Mouse (Mus musculus) limb, embryonic 12.5 days (tissue): Measurements from ENCODE around the gene Cdc42ep4. TPM values are rescaled to one million over a fixed set of nuclear protein-coding genes. Genes with fewer than 3 reads are reported as not detected.

ENCODE experiments used
- ATAC-seq: fragments of 200-750 bp; cut with Nextera tagmentation; 2 replicates; pipeline ENCODE4 v1.8.0; 2017; ENCODE audit warnings: low read depth, moderate TSS enrichment; ENCODE audit not compliant: insufficient number of reproducible peaks, insufficient read depth, low FRiP score, low TSS enrichment
- H3K27ac ChIP-seq: fragments of 300-500 bp; sonication (generic); 2 replicates; pipeline ENCODE4 v1.5.1; 2016; ENCODE audit warnings: mild to moderate bottlenecking, moderate library complexity
- H3K27me3 ChIP-seq: fragments of 300-500 bp; sonication (generic); 2 replicates; pipeline ENCODE4 v1.6.1; 2016; ENCODE audit warnings: mild to moderate bottlenecking, moderate library complexity
- H3K36me3 ChIP-seq: fragments of 300-500 bp; sonication (generic); 2 replicates; pipeline ENCODE4 v1.6.1; 2016; ENCODE audit warnings: mild to moderate bottlenecking, moderate library complexity
- H3K4me1 ChIP-seq: fragments of 300-500 bp; sonication (generic); replicated peaks from 2 replicates; pipeline ENCODE4 v1.6.1; 2016
- H3K4me2 ChIP-seq: fragments of 300-500 bp; sonication (generic); 2 replicates; pipeline ENCODE4 v1.6.1; 2016; ENCODE audit warnings: mild to moderate bottlenecking, moderate library complexity
- H3K4me3 ChIP-seq: fragments of 300-500 bp; sonication (generic); replicated peaks from 2 replicates; pipeline ENCODE4 v1.5.1; 2016; ENCODE audit warnings: mild to moderate bottlenecking
- H3K9ac ChIP-seq: fragments of 300-500 bp; sonication (generic); replicated peaks from 2 replicates; pipeline ENCODE4 v1.6.1; 2016; ENCODE audit warnings: mild to moderate bottlenecking, moderate library complexity
- H3K9me3 ChIP-seq: fragments of 300-500 bp; sonication (generic); 2 replicates; pipeline ENCODE4 v1.6.1; 2016; ENCODE audit warnings: mild to moderate bottlenecking, moderate library complexity
- WGBS: fragments of 180-500 bp; shearing (Covaris S2); methylation state at CpG from one replicate; pipeline ENCODE4 v1.1.7; 2016; 5-methylcytosine and 5-hydroxymethylcytosine counted together
- polyA plus RNA-seq: library from polyadenylated mRNA; unstranded; fragments of >200 nt; fragmentation: Nextera tagmentation; extraction: Ambion mirVana; gene quantifications from 2 replicates; pipeline ENCODE4 v1.2.1, GENCODE M21; 2016

Cdc42ep4 gene
- polyA plus RNA-seq, 1 experiment from 2014 or later = 119 TPM

- Histone ChIP-seq H3K4me2 (no peak overlapping the region), H3K27ac (no peak overlapping the region), H3K9ac (no peak overlapping the region), H3K4me1 (peaks cover 93% of the 10 kb centered on the region), H3K4me3 (no peak overlapping the region), H3K36me3 (peaks cover 58% of the 10 kb centered on the region), H3K27me3 (no peaks in the 10 kb centered on the region), H3K9me3 (no peaks in the 10 kb centered on the region)
- WGBS = 92% methylated on average over 10 of the region's 10 CpGs
- no peak for ATAC-seq
These were observed 19.6 kb downstream of the Cdc42ep4 start for GRCm38 (mm10) chr11:113731945-113732612.

GRCm38 (mm10) chr11:113730879-113731278 is 20.8 kb downstream of the Cdc42ep4 start:
- WGBS = 70% methylated on average over 3 of the region's 3 CpGs
- no peaks in the 10 kb centered on the region for H3K27me3 ChIP-seq
- H3K36me3 ChIP-seq = peaks cover 60% of the 10 kb centered on the region
- no peak overlapping the region for H3K4me3 ChIP-seq
- no peak overlapping the region for H3K27ac ChIP-seq
- no peaks in the 10 kb centered on the region for H3K9me3 ChIP-seq
- no peak for ATAC-seq
- no peak overlapping the region for H3K4me2 ChIP-seq
- peaks cover 93% of the 10 kb centered on the region for H3K4me1 ChIP-seq
- no peak overlapping the region for H3K9ac ChIP-seq

- no peaks in the 10 kb centered on the region for H3K9me3 ChIP-seq
- ATAC-seq = no peak
- H3K9ac ChIP-seq = no peak overlapping the region; the same call in 1 of the 2 replicates
- no peak overlapping the region for H3K4me2 ChIP-seq
- no peaks in the 10 kb centered on the region for H3K27me3 ChIP-seq
- peaks cover 66% of the 10 kb centered on the region for H3K36me3 ChIP-seq
- H3K4me3 ChIP-seq = no peak overlapping the region
- peak overlapping the region; percentile 91; the same call in 1 of the 2 replicates for H3K27ac ChIP-seq
- 48% methylated on average over 8 of the region's 8 CpGs for WGBS
- H3K4me1 ChIP-seq = peaks cover 90% of the 10 kb centered on the region
These were observed 21.8 kb downstream of the Cdc42ep4 start for GRCm38 (mm10) chr11:113729917-113730316.

DNA sequence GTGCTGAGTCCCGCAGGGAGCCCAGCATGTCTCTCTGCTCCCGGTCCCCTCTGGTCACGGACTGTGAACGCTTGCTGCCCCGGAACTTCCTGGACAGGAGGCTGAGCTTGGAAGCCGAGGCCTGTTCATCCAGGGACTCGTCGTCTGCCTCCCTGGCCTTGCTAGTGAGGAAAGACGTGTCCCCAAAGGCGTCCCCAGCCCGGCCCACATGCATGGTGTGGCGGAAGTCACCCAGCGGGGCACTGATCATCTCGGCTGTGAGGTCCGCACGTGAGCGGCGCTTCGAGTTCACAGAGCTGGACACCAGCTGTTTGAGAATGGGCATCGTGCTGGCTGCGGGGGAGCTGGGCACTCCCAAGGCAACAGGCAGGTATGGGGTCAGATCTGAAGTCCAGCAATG is 22.4 kb downstream of the Cdc42ep4 start:
- WGBS = 78% methylated on average over 21 of the region's 21 CpGs
- no peak overlapping the region for H3K4me3 ChIP-seq
- H3K36me3 ChIP-seq = peaks cover 69% of the 10 kb centered on the region
- peak overlapping the region; percentile 91 for H3K27ac ChIP-seq
- H3K9ac ChIP-seq = no peak overlapping the region
- H3K27me3 ChIP-seq = no peaks in the 10 kb centered on the region
- H3K4me2 ChIP-seq = no peak overlapping the region
- ATAC-seq = no peak
- peaks cover 83% of the 10 kb centered on the region for H3K4me1 ChIP-seq
- H3K9me3 ChIP-seq = no peaks in the 10 kb centered on the region

GRCm38 (mm10) chr11:113727992-113728391 is 23.7 kb downstream of the Cdc42ep4 start:
- Histone ChIP-seq H3K9ac (no peak overlapping the region), H3K27me3 (no peaks in the 10 kb centered on the region), H3K4me1 (peaks cover 71% of the 10 kb centered on the region), H3K4me3 (no peak overlapping the region), H3K27ac (peak overlapping the region; percentile 91), H3K4me2 (0 out of 2 replicates have a peak overlapping the region, but pooled peaks have one; percentile 13), H3K36me3 (peaks cover 79% of the 10 kb centered on the region), H3K9me3 (no peaks in the 10 kb centered on the region)
- WGBS = 17% methylated on average over 6 of the region's 6 CpGs
- no peak for ATAC-seq

DNA sequence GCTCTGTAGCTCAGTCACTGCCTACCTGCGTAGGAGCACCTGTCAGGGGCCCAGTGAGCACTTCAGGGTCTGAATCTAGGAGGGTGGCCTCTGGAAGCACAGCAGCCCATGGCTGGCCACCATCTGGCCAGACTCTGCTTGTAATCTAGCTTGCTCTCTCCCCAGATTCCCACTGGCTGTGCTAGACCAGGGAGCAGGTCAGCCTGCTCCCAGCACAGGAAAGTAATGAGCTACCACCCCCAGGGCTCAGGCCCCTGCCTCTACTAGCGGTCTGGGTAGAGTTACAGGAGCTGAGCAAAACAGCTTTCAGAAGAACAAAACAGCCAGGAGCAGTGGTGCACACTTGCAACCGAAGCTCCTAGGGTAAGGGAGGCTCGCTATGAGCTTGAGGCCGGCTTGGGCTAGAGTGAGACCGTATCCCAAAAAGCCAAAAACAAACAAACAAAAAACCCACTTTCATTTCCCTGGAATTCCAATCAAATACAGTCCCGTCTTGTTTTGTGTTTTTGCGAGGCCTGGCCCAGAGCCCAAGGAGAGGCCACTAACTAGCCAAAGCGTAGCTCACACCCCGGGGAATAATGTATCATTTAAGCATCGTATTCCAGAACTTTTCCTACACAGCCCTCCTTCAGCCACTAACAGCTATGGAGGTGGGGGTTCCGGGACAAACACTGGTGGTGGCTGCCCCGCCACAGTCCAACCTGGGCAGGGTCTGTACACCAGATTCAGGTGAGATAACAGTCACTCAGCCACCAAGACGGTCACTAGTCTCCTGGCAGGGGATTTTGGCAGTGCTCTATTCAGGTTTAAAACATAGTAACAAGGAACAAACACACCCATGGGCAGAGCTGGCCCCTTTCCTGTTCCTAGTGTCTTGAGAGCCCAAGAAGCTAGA is 24.4 kb downstream of the Cdc42ep4 start:
- no peaks in the 10 kb centered on the region for H3K27me3 ChIP-seq
- H3K36me3 ChIP-seq = peaks cover 79% of the 10 kb centered on the region
- H3K4me3 ChIP-seq = no peak overlapping the region
- peaks cover 63% of the 10 kb centered on the region for H3K4me1 ChIP-seq
- 37% methylated on average over 14 of the region's 14 CpGs for WGBS
- no peak overlapping the region for H3K9ac ChIP-seq
- ATAC-seq = no peak
- 0 out of 2 replicates have a peak overlapping the region, but pooled peaks have one; percentile 13 for H3K4me2 ChIP-seq
- peak overlapping the region; percentile 91 for H3K27ac ChIP-seq
- no peaks in the 10 kb centered on the region for H3K9me3 ChIP-seq

- H3K4me1 ChIP-seq = peaks cover 50% of the 10 kb centered on the region
- WGBS = 90% methylated on average over 4 of the region's 4 CpGs
- peaks cover 67% of the 10 kb centered on the region for H3K36me3 ChIP-seq
- H3K27ac ChIP-seq = 0 out of 2 replicates have a peak overlapping the region, but pooled peaks have one; percentile 29
- no peak overlapping the region for H3K9ac ChIP-seq
- ATAC-seq = no peak
- no peak overlapping the region for H3K4me2 ChIP-seq
- H3K4me3 ChIP-seq = no peak overlapping the region
- no peaks in the 10 kb centered on the region for H3K9me3 ChIP-seq
- no peaks in the 10 kb centered on the region for H3K27me3 ChIP-seq
These were observed 26.2 kb downstream of the Cdc42ep4 start for GRCm38 (mm10) chr11:113725235-113726048.

GRCm38 (mm10) chr11:113722405-113723090 is 29.1 kb downstream of the Cdc42ep4 start:
- Histone ChIP-seq H3K4me3 (no peak overlapping the region), H3K27me3 (no peaks in the 10 kb centered on the region), H3K4me1 (peaks cover 21% of the 10 kb centered on the region), H3K9me3 (no peaks in the 10 kb centered on the region), H3K36me3 (peaks cover 41% of the 10 kb centered on the region), H3K9ac (0 out of 2 replicates have a peak overlapping the region, but pooled peaks have one; percentile 12), H3K27ac (no peak overlapping the region), H3K4me2 (no peak overlapping the region)
- WGBS = 66% methylated on average over 14 of the region's 14 CpGs
- no peak for ATAC-seq

DNA sequence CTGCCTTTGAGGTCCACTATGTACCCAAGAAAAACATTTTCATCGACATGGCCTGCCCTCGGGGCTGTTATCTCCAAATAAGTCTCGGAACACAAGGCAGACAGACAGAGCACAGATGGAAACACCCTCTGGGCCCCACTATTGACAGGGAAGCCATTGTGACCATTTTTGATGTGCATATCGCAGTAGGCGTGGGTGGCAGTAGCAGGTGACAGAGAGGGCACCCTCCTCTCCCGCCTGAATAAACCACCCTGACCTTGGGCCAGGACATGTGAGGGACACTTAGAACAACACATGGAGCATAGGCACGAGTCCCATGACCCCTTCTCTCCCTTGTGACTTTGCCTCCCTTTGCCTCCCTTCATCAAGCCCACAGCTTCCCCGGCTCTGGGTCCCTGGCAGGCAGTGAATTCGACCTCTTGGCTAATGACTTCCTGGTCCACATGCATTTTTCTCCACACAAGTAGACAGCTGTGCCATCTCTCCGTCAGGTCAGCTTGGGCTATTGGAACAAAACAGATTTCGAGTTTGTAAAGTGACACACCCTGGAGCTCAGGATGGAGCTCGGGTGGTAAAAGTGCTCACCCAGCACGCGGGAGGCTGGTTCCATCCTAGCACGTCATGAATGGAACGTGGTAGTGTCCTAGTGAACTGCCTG is 33.8 kb downstream of the Cdc42ep4 start:
- 78% methylated on average over 16 of the region's 16 CpGs for WGBS

GRCm38 (mm10) chr11:113716132-113716531 is 35.5 kb downstream of the Cdc42ep4 start:
- Histone ChIP-seq H3K9ac (no peak overlapping the region), H3K36me3 (no peaks in the 10 kb centered on the region), H3K27me3 (no peaks in the 10 kb centered on the region), H3K4me3 (no peak overlapping the region), H3K4me1 (peaks cover 8% of the 10 kb centered on the region), H3K4me2 (no peak overlapping the region), H3K27ac (no peak overlapping the region), H3K9me3 (no peaks in the 10 kb centered on the region)
- no peak for ATAC-seq
- 93% methylated on average over 2 of the region's 2 CpGs for WGBS

More for the DNA sequence above, 33.8 kb downstream of the Cdc42ep4 start:
- no peaks in the 10 kb centered on the region for H3K36me3 ChIP-seq
- H3K4me1 ChIP-seq = peaks cover 8% of the 10 kb centered on the region
- no peaks in the 10 kb centered on the region for H3K9me3 ChIP-seq
- no peak for ATAC-seq
- H3K9ac ChIP-seq = no peak overlapping the region
- H3K4me3 ChIP-seq = no peak overlapping the region
- H3K27ac ChIP-seq = no peak overlapping the region
- H3K27me3 ChIP-seq = no peaks in the 10 kb centered on the region
- no peak overlapping the region for H3K4me2 ChIP-seq
